Mouse (Mus musculus) G1E (cell line): ENCODE results near the gene Bclaf3. TPM values are rescaled to one million over a fixed set of nuclear protein-coding genes. Genes with fewer than 3 reads are reported as not detected.

ENCODE experiments used
- ATAC-seq: 2 replicates; pipeline ENCODE4 v1.8.0; 2016; ENCODE audit warnings: mild to moderate bottlenecking; ENCODE audit not compliant: insufficient number of reproducible peaks, poor library complexity, low FRiP score, severe bottlenecking; ENCODE audit errors: extremely low read depth
- DNase-seq: peaks from one replicate; pipeline ENCODE4 v3.0.0; 2012; ENCODE audit warnings: low spot score
- H3K27me3 ChIP-seq: 2 replicates; pipeline ENCODE4 v1.6.1; 2012; ENCODE audit warnings: mild to moderate bottlenecking, low read length, inconsistent platforms; ENCODE audit not compliant: insufficient read depth
- H3K36me3 ChIP-seq: replicated peaks from 2 replicates; pipeline ENCODE3; 2012; ENCODE audit warnings: mild to moderate bottlenecking, inconsistent platforms
- H3K4me1 ChIP-seq: 2 replicates; pipeline ENCODE4 v1.6.1; 2012; ENCODE audit warnings: low read depth, low read length, inconsistent platforms, mixed read lengths; ENCODE audit not compliant: insufficient read depth
- H3K4me3 ChIP-seq: 2 replicates; pipeline ENCODE4 v1.5.1; 2012; ENCODE audit warnings: low read depth, mild to moderate bottlenecking, inconsistent platforms, low read length, moderate library complexity, mixed read lengths
- H3K9me3 ChIP-seq: replicated peaks from 2 replicates; pipeline ENCODE4 v1.6.1; 2012; ENCODE audit warnings: inconsistent platforms
- CTCF ChIP-seq: IDR thresholded peaks from 2 replicates; pipeline ENCODE4 v1.5.1; 2012; ENCODE audit warnings: low read depth, low read length, inconsistent platforms, mixed read lengths
- GATA1 ChIP-seq: IDR thresholded peaks from 2 replicates; pipeline ENCODE4 v1.6.1; 2012; ENCODE audit warnings: borderline replicate concordance, low read length, inconsistent platforms, mixed read lengths
- GATA2 ChIP-seq: IDR thresholded peaks from 2 replicates; pipeline ENCODE4 v1.6.1; 2012; ENCODE audit warnings: low read depth, low read length, inconsistent platforms, borderline replicate concordance
- POLR2AphosphoS5 ChIP-seq: IDR thresholded peaks from 2 replicates; pipeline ENCODE4 v1.6.1; 2012; ENCODE audit warnings: low read depth, low read length, inconsistent platforms; ENCODE audit not compliant: insufficient replicate concordance
- TAL1 ChIP-seq: conservative IDR thresholded peaks from 2 replicates; pipeline ENCODE4 v1.6.1; 2012; ENCODE audit warnings: low read depth, low read length, inconsistent platforms, mixed read lengths
- polyA plus RNA-seq: library from polyadenylated mRNA; stranded (reverse); fragments of >175 nt; gene quantifications from 2 replicates; pipeline ENCODE4 v1.2.3, GENCODE M21; 2012
- total RNA-seq, 2 experiments: library from RNA; stranded (forward) in 1 of 2; stranded (reverse) in 1 of 2; fragments of 200-1000 nt in 1 of 2; fragments of >200 nt in 1 of 2; fragmentation: Nextera tagmentation in 1 of 2; gene quantifications; 2 replicates each; pipeline ENCODE4 v1.2.3; 2014 to 2017

Bclaf3 gene
- total and polyA plus RNA-seq, 3 experiments = 2.9 to 73.5 (median 52.0) TPM

DNA sequence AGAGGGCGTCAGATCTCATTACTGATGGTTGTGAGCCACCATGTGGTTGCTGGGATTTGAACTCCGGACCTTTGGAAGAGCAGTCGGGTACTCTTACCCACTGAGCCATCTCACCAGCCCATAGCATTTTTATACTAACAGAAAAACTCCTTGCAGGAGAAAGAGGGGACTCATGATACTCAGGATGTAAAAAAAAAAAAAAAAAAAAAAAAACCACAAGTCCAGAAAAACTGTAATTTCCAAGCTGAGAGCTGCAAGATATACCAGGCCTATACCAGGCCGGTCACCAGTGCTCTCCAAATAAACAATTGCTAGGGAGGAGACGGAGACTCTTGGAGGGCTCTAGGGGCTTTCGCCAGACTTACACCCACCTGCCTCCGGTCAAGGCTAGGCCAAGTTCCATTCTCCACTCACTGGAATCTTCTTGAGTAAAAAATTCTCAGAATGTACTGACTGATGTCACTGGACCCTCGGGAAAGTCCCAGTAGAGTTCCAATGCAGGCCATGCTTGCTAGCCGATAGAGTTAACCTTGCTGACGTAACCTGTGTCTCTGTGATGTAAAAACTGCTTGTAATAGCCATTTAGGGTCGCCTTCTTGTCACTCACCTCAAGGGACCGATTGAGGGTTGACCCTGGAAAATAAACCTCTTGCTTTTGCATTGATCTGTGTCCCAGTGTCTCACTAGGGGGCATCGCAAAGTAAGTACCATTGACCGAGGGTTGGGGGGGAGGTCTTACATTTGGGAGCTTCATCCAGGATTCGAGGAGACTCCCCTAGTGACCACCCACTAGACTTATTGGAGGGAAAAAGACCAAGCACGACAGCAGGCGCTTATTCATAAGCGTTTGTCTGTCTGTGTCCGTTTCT, 16.4 kb upstream of the Bclaf3 start:
- Histone ChIP-seq H3K4me1 (peaks cover 7% of the 10 kb centered on the region), H3K9me3 (no peaks in the 10 kb centered on the region), H3K36me3 (no peaks in the 10 kb centered on the region), H3K4me3 (peak overlapping the region; percentile 61; the same call in 1 of the 2 replicates), H3K27me3 (no peaks in the 10 kb centered on the region)
- ATAC-seq = no peak
- DNase-seq = no peak
- TF ChIP-seq TAL1 (no peak), GATA1 (no peak), CTCF (no peak), POLR2AphosphoS5 (no peak), GATA2 (no peak)

DNA sequence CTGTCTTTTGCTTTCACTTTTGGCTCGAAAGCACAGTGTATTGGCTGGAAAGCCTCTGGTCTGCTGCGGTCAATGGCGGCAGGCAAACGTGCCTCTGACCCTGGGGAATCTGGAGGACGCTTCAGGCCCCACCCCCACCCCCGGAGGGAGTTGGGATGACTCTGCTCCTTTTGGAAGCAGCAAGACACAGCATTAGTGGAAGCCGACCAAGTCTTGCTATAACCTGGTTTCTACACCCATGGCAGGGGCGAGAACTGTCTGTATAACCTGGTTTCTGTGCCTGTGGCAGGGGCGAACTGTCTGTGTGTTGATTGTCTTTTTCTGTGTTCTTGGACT, 15.8 kb upstream of the Bclaf3 start:
- H3K4me1 ChIP-seq = peaks cover 7% of the 10 kb centered on the region
- H3K36me3 ChIP-seq = no peaks in the 10 kb centered on the region
- no peaks in the 10 kb centered on the region for H3K27me3 ChIP-seq
- H3K9me3 ChIP-seq = no peaks in the 10 kb centered on the region
- peak overlapping the region; percentile 61; the same call in 1 of the 2 replicates for H3K4me3 ChIP-seq
- DNase-seq (no peak), ATAC-seq (peak; percentile 41; the same call in 1 of the 2 replicates)
- TF ChIP-seq GATA2 (no peak), CTCF (no peak), POLR2AphosphoS5 (no peak), TAL1 (no peak), GATA1 (no peak)

DNA sequence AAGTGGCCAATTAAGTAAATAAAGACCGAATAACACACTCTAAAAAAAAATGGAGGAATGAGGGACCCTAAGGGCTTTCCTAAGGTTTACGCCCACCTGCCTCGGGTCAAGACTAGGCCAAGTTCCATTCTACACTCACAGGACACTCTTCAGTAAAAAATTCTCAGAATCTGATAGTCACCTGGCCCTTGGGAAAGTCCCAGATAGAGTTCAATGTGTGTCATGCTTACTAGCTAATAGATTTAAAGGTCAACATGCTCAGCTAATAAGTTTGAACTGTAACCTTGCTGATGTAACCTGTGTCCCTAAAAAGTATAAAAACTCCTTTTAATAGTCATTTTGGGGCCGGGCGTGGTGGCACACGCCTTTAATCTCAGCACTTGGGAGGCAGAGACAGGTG, 10.9 kb upstream of the Bclaf3 start:
- DNase-seq = no peak
- Histone ChIP-seq H3K9me3 (no peaks in the 10 kb centered on the region), H3K36me3 (no peaks in the 10 kb centered on the region), H3K4me3 (no peak overlapping the region), H3K27me3 (no peaks in the 10 kb centered on the region), H3K4me1 (peaks cover 2% of the 10 kb centered on the region)
- no peak for TF ChIP-seq GATA1
- TF ChIP-seq CTCF = no peak
- ATAC-seq = no peak

DNA sequence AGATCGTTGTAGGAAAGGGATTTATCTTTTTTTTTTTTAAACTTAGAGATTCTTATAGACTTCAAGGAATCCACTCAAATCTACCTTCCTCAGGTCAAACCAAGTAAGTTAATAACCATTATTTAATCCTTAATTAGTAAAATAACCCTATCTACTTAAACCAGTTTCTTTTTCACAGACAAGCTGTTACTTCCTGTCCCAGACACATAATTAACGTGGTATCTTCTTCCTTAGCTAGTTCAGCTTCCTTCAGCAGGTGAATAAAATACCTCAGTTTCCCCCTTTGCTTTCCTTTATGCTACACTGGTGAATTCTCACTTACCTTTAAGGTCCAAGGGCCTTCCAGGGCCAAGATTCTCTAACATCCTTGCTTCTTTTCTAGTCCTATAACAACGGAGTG, 4.7 kb upstream of the Bclaf3 start:
- no peak for ATAC-seq
- TF ChIP-seq TAL1 (no peak), POLR2AphosphoS5 (no peak), CTCF (no peak), GATA1 (no peak), GATA2 (no peak)
- Histone ChIP-seq H3K36me3 (no peaks in the 10 kb centered on the region), H3K4me1 (no peaks in the 10 kb centered on the region), H3K27me3 (peaks cover 7% of the 10 kb centered on the region), H3K4me3 (no peak overlapping the region), H3K9me3 (no peaks in the 10 kb centered on the region)
- DNase-seq = no peak

DNA sequence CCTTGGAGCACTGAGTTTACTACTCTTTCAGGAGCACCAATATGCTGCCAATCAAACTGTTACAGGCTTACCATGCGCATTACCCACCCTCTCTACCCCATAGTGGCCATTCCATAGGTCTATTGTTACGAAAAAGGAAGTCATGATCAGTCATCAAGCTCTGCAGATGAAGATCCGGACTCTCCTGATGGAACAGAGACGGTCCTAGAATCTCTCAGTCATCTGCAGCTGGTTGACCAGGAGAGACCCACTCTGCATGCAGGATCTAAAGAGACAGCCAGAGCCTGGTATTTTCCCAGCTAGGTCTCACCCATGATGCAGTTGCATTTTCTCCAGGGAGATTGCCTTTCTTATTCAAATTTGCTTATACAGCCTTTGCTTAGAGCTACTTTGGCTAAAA, 3.8 kb upstream of the Bclaf3 start:
- TF ChIP-seq GATA1 = no peak
- TF ChIP-seq POLR2AphosphoS5 = no peak
- TF ChIP-seq GATA2 = no peak
- TF ChIP-seq CTCF = no peak
- TF ChIP-seq TAL1 = no peak
- Histone ChIP-seq H3K9me3 (no peaks in the 10 kb centered on the region), H3K36me3 (no peaks in the 10 kb centered on the region), H3K4me1 (no peaks in the 10 kb centered on the region), H3K4me3 (no peak overlapping the region), H3K27me3 (peaks cover 12% of the 10 kb centered on the region)
- peak; percentile 49 for ATAC-seq
- DNase-seq = no peak

DNA sequence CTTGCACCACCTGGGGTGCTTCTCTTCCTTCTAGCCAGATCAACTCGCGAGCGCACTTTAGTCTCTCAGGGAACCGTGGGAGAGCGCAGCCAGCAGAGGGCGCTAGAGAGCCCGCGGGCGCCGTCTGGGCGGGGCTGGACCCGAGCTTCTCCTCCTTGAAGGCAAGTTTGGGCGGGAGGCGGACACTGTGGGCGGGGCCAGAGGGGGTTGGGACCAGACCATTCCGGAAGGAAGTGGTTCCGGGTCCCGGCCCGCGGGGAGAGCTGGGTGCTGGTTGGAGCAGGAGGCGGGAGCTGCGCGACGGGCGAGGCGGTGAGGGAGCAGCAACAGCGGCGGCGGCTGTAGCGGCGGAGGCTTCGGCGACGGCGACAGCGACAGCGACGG, 5.9 kb downstream of the Bclaf3 start:
- H3K4me3 ChIP-seq = peak overlapping the region; percentile 82
- TF ChIP-seq CTCF (peak; percentile 49; the same call in 1 of the 2 replicates), GATA2 (no peak), POLR2AphosphoS5 (no peak)
- no peaks in the 10 kb centered on the region for H3K9me3 ChIP-seq
- peak; percentile 96 for ATAC-seq
- no peaks in the 10 kb centered on the region for H3K27me3 ChIP-seq
- H3K36me3 ChIP-seq = peaks cover 4% of the 10 kb centered on the region
- peak; percentile 80 for DNase-seq
- 0 out of 2 replicates have a peak, but pooled peaks cover 2% of the 10 kb centered on the region for H3K4me1 ChIP-seq
